In genomic region chr9:21367357-21368111, GRCm38 (mm10) we compare ENCODE assay signal across 7 mouse cellular contexts. TPM values are rescaled to one million over a fixed set of nuclear protein-coding genes. Genes with fewer than 3 reads are reported as not detected.
DNase-seq lines count a peak whose midpoint lies in the region; ATAC-seq lines count a peak whose summit lies in the region.

TSS of gene Ilf3 (plus strand) at chr9:21367871.

- H3K4me3 ChIP-seq in intestine, embryonic 16.5 days (ENCODE audit: low read length) = peak within 1 kb of the TSS; percentile 82
- H3K4me3 ChIP-seq in midbrain, embryonic 11.5 days (ENCODE audit: low read depth, low read length) = peak within 1 kb of the TSS; percentile 94

- peak; percentile 90 for ATAC-seq in intestine, embryonic 16.5 days
- peak; percentile 91 for ATAC-seq in midbrain, embryonic 11.5 days (ENCODE audit: low FRiP score)

- WGBS in intestine, embryonic 16.5 days = under 1% methylated on average over 66 of the region's 66 CpGs
- WGBS in midbrain, embryonic 11.5 days = 2% methylated on average over 62 of the region's 66 CpGs

- H3K4me2 ChIP-seq in intestine, embryonic 16.5 days (ENCODE audit: low read depth, low read length) = peak within 1 kb of the TSS; percentile 70
- H3K4me2 ChIP-seq in midbrain, embryonic 11.5 days = peak within 1 kb of the TSS; percentile 68

- peaks cover 5% of the 10 kb centered on the region for H3K36me3 ChIP-seq in intestine, embryonic 16.5 days (ENCODE audit: control insufficient read depth, insufficient read depth, low read length)
- H3K36me3 ChIP-seq in midbrain, embryonic 11.5 days (ENCODE audit: control insufficient read depth, insufficient read depth, low read length) = no peaks in the 10 kb centered on the region

- H3K27me3 ChIP-seq in intestine, embryonic 16.5 days (replicated peaks; ENCODE audit: control insufficient read depth, insufficient read depth, low read length) = no peaks in the 10 kb centered on the region
- H3K27me3 ChIP-seq in midbrain, embryonic 11.5 days (ENCODE audit: control insufficient read depth, insufficient read depth, low read length) = no peaks in the 10 kb centered on the region

- peak within 1 kb of the TSS; percentile 80 for H3K9ac ChIP-seq in intestine, embryonic 16.5 days (ENCODE audit: low read depth, low read length)
- H3K9ac ChIP-seq in midbrain, embryonic 11.5 days (ENCODE audit: low read length) = peak within 1 kb of the TSS; percentile 96

- peak within 1 kb of the TSS; percentile 85 for H3K27ac ChIP-seq in intestine, embryonic 16.5 days (ENCODE audit: low read length)
- H3K27ac ChIP-seq in midbrain, embryonic 11.5 days (ENCODE audit: low read depth, low read length) = peak within 1 kb of the TSS; percentile 87

- H3K4me1 ChIP-seq in intestine, embryonic 16.5 days (ENCODE audit: control insufficient read depth, insufficient read depth, low read length) = peaks cover 14% of the 10 kb centered on the region; the same call in 1 of the 2 replicates
- peaks cover 8% of the 10 kb centered on the region for H3K4me1 ChIP-seq in midbrain, embryonic 11.5 days (ENCODE audit: control insufficient read depth, insufficient read depth, low read length)

- intact Hi-C loops in left cerebral cortex, postnatal 36 days (cut with DNase I) = loop anchor here (2.0 to 5.0 kb wide), 2 partner anchors 43 to 105 kb away; partner anchors contain the start of gene Qtrt1

- DNase-seq in adrenal gland, adult 8-10 months = peak; percentile 100
- peak; percentile 100 for DNase-seq in embryo, embryonic 9.5 days (ENCODE audit: extremely low spot score)
- peak; percentile 99 to 100 for DNase-seq in gastrocnemius, postnatal 4 days (ENCODE audit: low spot score in 2 of 2)
- peak; percentile 100 for DNase-seq in left cerebral cortex, postnatal 36 days (ENCODE audit: low spot score in 2 of 2)
- peak; percentile 100 for DNase-seq in midbrain, embryonic 11.5 days (ENCODE audit: low spot score, missing footprints)
- DNase-seq in skeletal muscle tissue, adult 2 months (ENCODE audit: low read depth, low spot score) = peak; percentile 100

- H3K9me3 ChIP-seq in intestine, embryonic 16.5 days (ENCODE audit: control insufficient read depth, low read length) = no peaks in the 10 kb centered on the region
- H3K9me3 ChIP-seq in midbrain, embryonic 11.5 days (ENCODE audit: control insufficient read depth, low read length) = no peaks in the 10 kb centered on the region

RNA-seq across cellular contexts. Expression of gene Ilf3, which starts in this region (rescaled TPM):
- total RNA-seq in adrenal gland, adult 8-10 months (2022) = 10 to 100 TPM; 47.3 to 86.4 (median 66.0) TPM
- 10 to 100 TPM; 65.2 to 75.5 TPM for total RNA-seq in gastrocnemius, postnatal 4 days (2021)
- polyA plus RNA-seq in intestine, embryonic 16.5 days (2015; fragmentation: Nextera tagmentation; extraction: Ambion mirVana) = 119 and 127 TPM in 2 replicates
- total RNA-seq in left cerebral cortex, postnatal 36 days (2021) = 10 to 100 TPM; 75.5 to 75.9 TPM
- 263 and 266 TPM in 2 replicates for polyA plus RNA-seq in midbrain, embryonic 11.5 days (2014; fragmentation: Nextera tagmentation; extraction: Ambion mirVana)

Comparison
In these comparisons a context has a peak if more than half of its experiments do, and no peak if none do; other contexts are left out.
1. Peak in every context shown above with its lines: DNase-seq, ATAC-seq, H3K4me3 ChIP-seq and H3K27ac ChIP-seq.